Mouse (Mus musculus) thymus, adult 2 months (tissue): ENCODE data around the gene Eefsec.

Experiments used
- CTCF ChIP-seq: fragments of 200-500 bp; IDR thresholded peaks from 2 replicates; pipeline ENCODE4 v1.5.1; 2012; ENCODE audit warnings: mild to moderate bottlenecking, control low read depth, low read length, moderate library complexity, borderline replicate concordance; ENCODE audit not compliant: control insufficient read depth, poor library complexity, insufficient read depth; ENCODE audit errors: extremely low read depth
- POLR2A ChIP-seq: fragments of 200-500 bp; IDR thresholded peaks from 2 replicates; pipeline ENCODE4 v1.6.1; 2012; ENCODE audit warnings: mild to moderate bottlenecking, low read length, control low read depth, moderate library complexity; ENCODE audit not compliant: control insufficient read depth, poor library complexity, insufficient read depth; ENCODE audit errors: extremely low read depth

GRCm38 (mm10) chr6:88255435-88255834 is 190.9 kb downstream of the Eefsec start:
- TF ChIP-seq CTCF = no peak
- TF ChIP-seq POLR2A = no peak
